ENCODE assay signal across 29 mouse cellular contexts in the genomic region with DNA sequence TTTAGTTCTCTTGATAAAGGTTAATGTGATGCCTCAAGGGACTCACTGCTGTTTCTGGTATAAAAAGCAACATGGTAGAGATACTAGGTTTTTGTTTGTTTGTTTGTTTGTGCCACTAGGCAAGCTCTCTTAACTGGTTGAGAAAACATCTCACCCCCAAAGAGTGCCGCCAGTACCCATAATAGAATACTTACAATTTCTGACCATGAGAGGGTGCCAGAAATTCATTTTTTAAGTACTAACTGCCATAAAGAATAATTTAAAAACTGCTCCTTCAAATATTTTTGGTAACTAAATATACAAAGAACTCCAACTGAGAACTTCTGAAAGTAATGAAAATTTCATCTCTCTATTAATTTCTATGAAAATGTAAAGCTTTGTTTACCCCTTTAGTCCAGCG. TPM values are rescaled to one million over a fixed set of nuclear protein-coding genes. Genes with fewer than 3 reads are reported as not detected.
DNase-seq lines count a peak whose midpoint lies in the region; ATAC-seq and TF ChIP-seq lines count a peak whose summit lies in the region.
"Had no signal": no experiment of that assay in that cellular context is flagged by ENCODE, and none has a peak within 500 bp of the region (broad histone marks: within the 10 kb centered on the region; RNA-seq: fewer than 3 reads in every experiment).

No protein-coding gene starts in this region.

- no peaks in the 10 kb centered on the region; the same call in 1 of the 2 replicates for H3K27me3 ChIP-seq in heart, adult 2 months (ENCODE audit: control insufficient read depth, insufficient read depth, low read length)
- H3K27me3 ChIP-seq in heart, embryonic 10.5 days (ENCODE audit: insufficient read depth, poor library complexity, severe bottlenecking): no peaks in the 10 kb centered on the region
- no peaks in the 10 kb centered on the region for H3K27me3 ChIP-seq in lung, embryonic 14.5 days (ENCODE audit: insufficient read depth, low read length)
- no peaks in the 10 kb centered on the region for H3K27me3 ChIP-seq in Patski
- H3K27me3 ChIP-seq in stomach, postnatal 0 days (ENCODE audit: control insufficient read depth, insufficient read depth, low read length): no peaks in the 10 kb centered on the region
- H3K27me3 ChIP-seq: hindbrain, embryonic 15.5 days; lung, embryonic 15.5 days had no signal

- no peak for DNase-seq in heart, adult 2 months
- no peak for DNase-seq in heart, embryonic 10.5 days (ENCODE audit: low spot score)
- peak; percentile 32 for DNase-seq in lung, embryonic 14.5 days
- DNase-seq in lung, postnatal 4 days: no peak
- DNase-seq in Patski (ENCODE audit: low read depth, low spot score): no peak
- DNase-seq in stomach, postnatal 0 days (ENCODE audit: low spot score): no peak
- no peak for DNase-seq in right cerebral cortex, adult 18-20 months
- DNase-seq: adrenal gland, adult 2 months; cerebellum, adult 11-12 months; cerebellum, postnatal 36 days; gastrocnemius, postnatal 14 days; heart, postnatal 14 days; kidney, adult 18-20 months; kidney, postnatal 25 days; layer of hippocampus, adult 9-11 months; right cerebral cortex, postnatal 14 days; thymus, postnatal 36 days had no signal

- CTCF ChIA-PET in Patski (lab: Charles Lee): interaction anchor here (0.7 to 3.8 kb wide), 16 partner anchors 9 to 374 kb away, joined by 3 to 26 read pairs (median 3); no protein-coding TSS in a partner anchor

- in situ Hi-C loops in Patski (cut with MboI; ENCODE audit: low pct_unique_long_range_greater_than_20kb): loop anchor here (5.0 kb wide), 1 partner anchor 257 kb away; no protein-coding TSS in a partner anchor

- POLR2A ChIA-PET in Patski (lab: Charles Lee): interaction anchor here (1.1 kb wide), 1 partner anchor 17 kb away, joined by 3 read pairs; no protein-coding TSS in a partner anchor

- no peak for TF ChIP-seq EP300 in heart, adult 2 months (IDR thresholded peaks at IDR 0.05; ENCODE audit: insufficient read depth, low read depth, low read length)
- no peak for TF ChIP-seq EP300 in stomach, postnatal 0 days (optimal IDR thresholded peaks at IDR 0.05)

- H3K9ac ChIP-seq in heart, adult 2 months (ENCODE audit: low read depth, low read length): no peak overlapping the region
- no peak overlapping the region for H3K9ac ChIP-seq in lung, embryonic 14.5 days
- H3K9ac ChIP-seq in stomach, postnatal 0 days (ENCODE audit: low read length): no peak overlapping the region
- H3K9ac ChIP-seq: hindbrain, embryonic 15.5 days; lung, embryonic 15.5 days had no signal

- H3K36me3 ChIP-seq in heart, adult 2 months (ENCODE audit: control insufficient read depth, insufficient read depth, low read length): no peaks in the 10 kb centered on the region
- H3K36me3 ChIP-seq in heart, embryonic 10.5 days: no peaks in the 10 kb centered on the region
- peaks cover 19% of the 10 kb centered on the region for H3K36me3 ChIP-seq in lung, embryonic 14.5 days (ENCODE audit: insufficient read depth)
- peaks cover 8% of the 10 kb centered on the region; the same call in 1 of the 2 replicates for H3K36me3 ChIP-seq in stomach, postnatal 0 days (ENCODE audit: control insufficient read depth, insufficient read depth, low read length)
- H3K36me3 ChIP-seq: hindbrain, embryonic 15.5 days had no signal

- H3K79me2 ChIP-seq in heart, adult 2 months (replicated peaks; ENCODE audit: control insufficient read depth, insufficient read depth, low read length): no peaks in the 10 kb centered on the region

- H3K9me3 ChIP-seq in heart, embryonic 10.5 days: no peaks in the 10 kb centered on the region
- no peaks in the 10 kb centered on the region for H3K9me3 ChIP-seq in lung, embryonic 14.5 days (ENCODE audit: low read depth, low read length)
- H3K9me3 ChIP-seq in stomach, postnatal 0 days (ENCODE audit: control insufficient read depth, low read length): no peaks in the 10 kb centered on the region
- H3K9me3 ChIP-seq: hindbrain, embryonic 15.5 days; lung, embryonic 15.5 days had no signal

- TF ChIP-seq CTCF in heart, adult 2 months (IDR thresholded peaks at IDR 0.05): peak; percentile 29
- TF ChIP-seq CTCF in lung, embryonic 14.5 days (IDR thresholded peaks at IDR 0.05; ENCODE audit: low read depth): no peak
- TF ChIP-seq CTCF in Patski (IDR thresholded peaks at IDR 0.05): peak; percentile 43
- TF ChIP-seq CTCF in stomach, postnatal 0 days (IDR thresholded peaks at IDR 0.05; ENCODE audit: low read depth): peak; percentile 54

- no peak overlapping the region for H3K27ac ChIP-seq in heart, adult 2 months
- H3K27ac ChIP-seq in heart, embryonic 10.5 days: no peak overlapping the region
- H3K27ac ChIP-seq in lung, embryonic 14.5 days (ENCODE audit: low read depth): no peak overlapping the region
- H3K27ac ChIP-seq in stomach, postnatal 0 days (replicated peaks): peak overlapping the region; percentile 74
- H3K27ac ChIP-seq: hindbrain, embryonic 15.5 days; lung, embryonic 15.5 days had no signal

- ATAC-seq in lung, embryonic 14.5 days (ENCODE audit: insufficient read depth): no peak
- ATAC-seq in Patski: no peak
- ATAC-seq in stomach, postnatal 0 days (ENCODE audit: low FRiP score, low TSS enrichment): no peak

- H3K4me2 ChIP-seq in lung, embryonic 14.5 days: no peak overlapping the region
- no peak overlapping the region for H3K4me2 ChIP-seq in stomach, postnatal 0 days (replicated peaks; ENCODE audit: low read depth)
- H3K4me2 ChIP-seq: heart, embryonic 11.5 days; hindbrain, embryonic 15.5 days; lung, embryonic 15.5 days had no signal

- H3K4me3 ChIP-seq in heart, adult 2 months: no peak overlapping the region
- no peak overlapping the region for H3K4me3 ChIP-seq in heart, embryonic 10.5 days
- no peak overlapping the region for H3K4me3 ChIP-seq in lung, embryonic 14.5 days (ENCODE audit: low read depth, low read length)
- no peak overlapping the region for H3K4me3 ChIP-seq in stomach, postnatal 0 days (ENCODE audit: low read depth, low read length)
- H3K4me3 ChIP-seq: hindbrain, embryonic 15.5 days; lung, embryonic 15.5 days had no signal

- no peak for TF ChIP-seq POLR2A in heart, adult 2 months (IDR thresholded peaks at IDR 0.05; ENCODE audit: insufficient read depth, low read depth, low read length)

- H3K4me1 ChIP-seq in heart, adult 2 months (ENCODE audit: control insufficient read depth, insufficient read depth, low read length): no peaks in the 10 kb centered on the region
- H3K4me1 ChIP-seq in heart, embryonic 10.5 days: peaks cover 4% of the 10 kb centered on the region; the same call in 1 of the 2 replicates
- H3K4me1 ChIP-seq in lung, embryonic 14.5 days (ENCODE audit: insufficient read depth): no peaks in the 10 kb centered on the region
- no peaks in the 10 kb centered on the region for H3K4me1 ChIP-seq in stomach, postnatal 0 days (replicated peaks; ENCODE audit: control insufficient read depth, insufficient read depth)
- H3K4me1 ChIP-seq: hindbrain, embryonic 15.5 days; lung, embryonic 15.5 days had no signal

- intact Hi-C loops in heart, adult 2 months (cut with DNase I): no loop called here

- WGBS in heart, adult 2 months: 81% methylated on average over 2 of the region's 2 CpGs
- WGBS in heart, embryonic 10.5 days: 78% methylated on average over 2 of the region's 2 CpGs
- 64% methylated on average over 2 of the region's 2 CpGs for WGBS in lung, embryonic 14.5 days
- WGBS in stomach, postnatal 0 days: 50% methylated on average over 2 of the region's 2 CpGs

RNA-seq across cellular contexts. Expression of a gene that starts 35.0 kb away (rescaled TPM):
- not detected for total RNA-seq in heart, adult 2 months (2021)
- not detected in 2 replicates for polyA plus RNA-seq in heart, adult 2 months (2012; rRNA removed)
- polyA plus RNA-seq in heart, embryonic 10.5 days (2016; fragmentation: Nextera tagmentation; extraction: Ambion mirVana): 0.41 TPM in 1 of 2 replicates, not detected in the other
- polyA plus RNA-seq in lung, embryonic 14.5 days (2014; fragmentation: Nextera tagmentation; extraction: Ambion mirVana): not detected in 2 replicates
- polyA plus RNA-seq in Patski (2021): not detected
- polyA plus RNA-seq in stomach, postnatal 0 days (2015; fragmentation: Nextera tagmentation; extraction: Ambion mirVana): 18.2 and 21.5 TPM in 2 replicates
- total RNA-seq: adrenal gland, adult 2 months; ES-E14; gastrocnemius, postnatal 14 days; heart, postnatal 14 days; left cerebral cortex, postnatal 14 days; megakaryocyte, adult 5-6 weeks had no signal
- polyA plus RNA-seq: adrenal gland, adult 2 months; embryonic facial prominence, embryonic 11.5 days; frontal cortex, adult 2 months; hindbrain, embryonic 15.5 days; limb, embryonic 14.5 days; neural tube, embryonic 11.5 days; spleen, adult 2 months; testis, adult 2 months had no signal

RNA-seq across cellular contexts. Expression of a gene that starts 59.3 kb away (rescaled TPM):
- total RNA-seq in heart, adult 2 months (2021): not detected
- not detected in 2 replicates for polyA plus RNA-seq in heart, adult 2 months (2012; rRNA removed)
- polyA plus RNA-seq in heart, embryonic 10.5 days (2016; fragmentation: Nextera tagmentation; extraction: Ambion mirVana): not detected in 2 replicates
- not detected in 2 replicates for polyA plus RNA-seq in lung, embryonic 14.5 days (2014; fragmentation: Nextera tagmentation; extraction: Ambion mirVana)
- polyA plus RNA-seq in Patski (2021): not detected
- not detected in 2 replicates for polyA plus RNA-seq in stomach, postnatal 0 days (2015; fragmentation: Nextera tagmentation; extraction: Ambion mirVana)
- total RNA-seq: adrenal gland, adult 2 months; ES-E14; gastrocnemius, postnatal 14 days; heart, postnatal 14 days; left cerebral cortex, postnatal 14 days; megakaryocyte, adult 5-6 weeks had no signal
- polyA plus RNA-seq: adrenal gland, adult 2 months; embryonic facial prominence, embryonic 11.5 days; frontal cortex, adult 2 months; heart, embryonic 11.5 days; hindbrain, embryonic 15.5 days; limb, embryonic 14.5 days; lung, embryonic 15.5 days; neural tube, embryonic 11.5 days; spleen, adult 2 months; testis, adult 2 months had no signal

Comparison
In these comparisons a context has a peak if more than half of its experiments do, and no peak if none do; other contexts are left out.
1. RNA of a gene that starts 35.0 kb away (polyA plus RNA-seq): 18.2 to 21.5 TPM in stomach, postnatal 0 days; 0.41 TPM in heart, embryonic 10.5 days, not detected in Patski (single experiment), not detected in heart, adult 2 months and not detected in lung, embryonic 14.5 days; every median in the first group is over 10 times any median in the second.